Mouse (Mus musculus): Measurements from ENCODE around the gene Zfyve1.

GRCm38 (mm10) chr12:83528665-83529064, 68.4 kb downstream of the Zfyve1 start:
- TF ChIP-seq CTCF (IDR thresholded peaks at IDR 0.05; ENCODE audit: borderline replicate concordance, control insufficient read depth, extremely low read depth, insufficient read depth, low read length, poor library complexity) (no peak), POLR2A (IDR thresholded peaks at IDR 0.05; ENCODE audit: control insufficient read depth, extremely low read depth, insufficient read depth, low read length, poor library complexity) (no peak)

Data from thymus, adult 2 months (tissue).